Mouse (Mus musculus) heart, embryonic 15.5 days (tissue): Measurements from ENCODE around the gene Fam71e2. TPM values are rescaled to one million over a fixed set of nuclear protein-coding genes. Genes with fewer than 3 reads are reported as not detected.

Experiments used
- ATAC-seq: fragments of 200-750 bp; cut with Nextera tagmentation; replicated peaks from 2 replicates; pipeline ENCODE4 v1.8.0; 2017; ENCODE audit warnings: low read depth, moderate TSS enrichment; ENCODE audit not compliant: insufficient number of reproducible peaks, insufficient read depth, low FRiP score
- H3K27ac ChIP-seq: fragments of 300-500 bp; sonication (generic); 2 replicates; pipeline ENCODE4 v1.5.1; 2015; ENCODE audit warnings: mild to moderate bottlenecking, inconsistent platforms
- H3K27me3 ChIP-seq: fragments of 300-500 bp; sonication (generic); 2 replicates; pipeline ENCODE4 v1.6.1; 2015; ENCODE audit warnings: inconsistent platforms
- H3K36me3 ChIP-seq: fragments of 300-500 bp; sonication (generic); 2 replicates; pipeline ENCODE4 v1.6.1; 2015; ENCODE audit warnings: mild to moderate bottlenecking, inconsistent platforms
- H3K4me1 ChIP-seq: fragments of 300-500 bp; sonication (generic); replicated peaks from 2 replicates; pipeline ENCODE4 v1.6.1; 2015; ENCODE audit warnings: inconsistent platforms
- H3K4me2 ChIP-seq: fragments of 300-500 bp; sonication (generic); 2 replicates; pipeline ENCODE4 v1.6.1; 2015; ENCODE audit warnings: inconsistent platforms, mild to moderate bottlenecking, moderate library complexity
- H3K4me3 ChIP-seq: fragments of 300-500 bp; sonication (generic); 2 replicates; pipeline ENCODE4 v1.5.1; 2015; ENCODE audit warnings: mild to moderate bottlenecking, inconsistent platforms
- H3K9ac ChIP-seq: fragments of 300-500 bp; sonication (generic); 2 replicates; pipeline ENCODE4 v1.6.1; 2015; ENCODE audit warnings: mild to moderate bottlenecking, inconsistent platforms
- H3K9me3 ChIP-seq: fragments of 300-500 bp; sonication (generic); replicated peaks from 2 replicates; pipeline ENCODE4 v1.6.1; 2016; ENCODE audit warnings: inconsistent platforms
- WGBS: fragments of 180-500 bp; shearing (Covaris S2); methylation state at CpG from one replicate; pipeline ENCODE4 v1.1.7; 2015; ENCODE audit warnings: mixed read lengths; 5-methylcytosine and 5-hydroxymethylcytosine counted together
- polyA plus RNA-seq: library from polyadenylated mRNA; unstranded; fragments of >200 nt; fragmentation: Nextera tagmentation; extraction: Ambion mirVana; gene quantifications from 2 replicates; pipeline ENCODE4 v1.2.1, GENCODE M21; 2015

The Fam71e2 gene
- polyA plus RNA-seq, 1 experiment from 2014 or later: not detected

DNA sequence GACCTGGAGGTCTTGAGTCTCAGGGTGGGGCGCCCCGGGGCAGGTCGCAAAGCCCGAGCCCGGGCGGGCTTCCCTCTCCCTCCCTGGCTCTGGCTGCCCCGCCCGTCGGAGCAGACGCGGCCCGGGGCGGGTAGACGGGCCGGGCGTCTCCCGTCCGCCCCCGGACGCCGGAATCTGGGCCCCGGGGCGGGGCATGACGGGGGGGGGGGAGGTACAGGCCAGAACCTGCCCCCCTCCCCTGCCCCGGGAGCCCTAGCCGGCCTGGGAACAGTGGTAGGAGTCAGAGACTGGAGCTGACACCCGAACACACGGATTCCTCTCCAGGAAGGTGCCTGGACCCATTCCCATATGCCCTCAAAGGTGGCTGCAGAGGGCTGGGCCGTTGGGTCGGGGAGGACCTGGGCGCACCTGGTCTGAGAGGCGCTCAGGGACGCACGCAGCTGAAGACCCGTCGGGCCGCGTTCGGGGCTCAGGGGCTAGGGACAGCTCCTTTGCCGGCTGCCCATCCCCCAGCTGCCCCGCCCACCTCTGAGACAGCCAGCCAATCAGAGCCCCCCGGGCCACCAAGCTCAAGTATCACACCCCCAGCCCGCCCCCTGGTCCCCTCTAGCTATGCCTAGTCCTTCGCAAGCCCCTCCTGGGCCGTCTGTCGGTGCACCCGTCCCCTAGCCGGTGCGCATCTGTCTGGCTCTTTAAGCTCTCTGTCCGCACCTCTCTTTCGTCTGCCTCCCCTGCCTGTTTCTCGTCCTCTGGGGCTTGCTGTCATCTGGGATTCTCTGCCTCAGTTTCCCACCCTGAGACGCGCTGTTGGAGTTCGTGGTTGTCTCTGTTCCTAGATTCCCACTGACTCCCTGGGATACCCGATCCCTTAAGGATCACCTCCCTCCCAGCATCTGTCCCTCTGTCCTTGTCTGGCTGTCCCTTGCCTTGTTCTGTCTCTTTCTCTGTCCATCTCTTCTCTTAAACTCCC is 6.0 kb upstream of the Fam71e2 start:
- Histone ChIP-seq H3K4me3 (peak overlapping the region; percentile 39), H3K36me3 (no peaks in the 10 kb centered on the region), H3K9ac (peak overlapping the region; percentile 40), H3K4me1 (peaks cover 9% of the 10 kb centered on the region), H3K27ac (no peak overlapping the region), H3K4me2 (peak overlapping the region; percentile 63), H3K9me3 (no peaks in the 10 kb centered on the region), H3K27me3 (peaks cover 70% of the 10 kb centered on the region)
- ATAC-seq: peak; percentile 33
- 1% methylated on average over 35 of the region's 56 CpGs for WGBS

- Histone ChIP-seq H3K27me3 (peaks cover 63% of the 10 kb centered on the region), H3K36me3 (no peaks in the 10 kb centered on the region), H3K9ac (no peak overlapping the region), H3K4me3 (no peak overlapping the region), H3K9me3 (no peaks in the 10 kb centered on the region), H3K4me2 (no peak overlapping the region), H3K27ac (no peak overlapping the region), H3K4me1 (peaks cover 9% of the 10 kb centered on the region)
- WGBS: 40% methylated on average over 10 of the region's 10 CpGs
- no peak for ATAC-seq
Observed at GRCm38 (mm10) chr7:4776131-4776530, 5.0 kb upstream of the Fam71e2 start.

- Histone ChIP-seq H3K27ac (no peak overlapping the region), H3K36me3 (no peaks in the 10 kb centered on the region), H3K4me2 (no peak overlapping the region), H3K27me3 (no peaks in the 10 kb centered on the region), H3K4me1 (0 out of 2 replicates have a peak, but pooled peaks cover 3% of the 10 kb centered on the region), H3K4me3 (no peak overlapping the region), H3K9me3 (no peaks in the 10 kb centered on the region), H3K9ac (no peak overlapping the region)
- WGBS: 35% methylated on average over 4 of the region's 4 CpGs
- no peak for ATAC-seq
Observed at GRCm38 (mm10) chr7:4764946-4765710, 6.0 kb downstream of the Fam71e2 start.

- no peaks in the 10 kb centered on the region for H3K4me1 ChIP-seq
- no peak for ATAC-seq
- no peaks in the 10 kb centered on the region for H3K36me3 ChIP-seq
Observed at GRCm38 (mm10) chr7:4759670-4760069, 11.4 kb downstream of the Fam71e2 start.

GRCm38 (mm10) chr7:4752821-4753570 is 18.1 kb downstream of the Fam71e2 start, which contains the start of gene Cox6b2:
TSS of gene Cox6b2 (minus strand) at chr7:4753094.
- peak within 1 kb of the TSS; percentile 72 for H3K4me2 ChIP-seq
- peak; percentile 88 for ATAC-seq
- H3K4me3 ChIP-seq: peak within 1 kb of the TSS; percentile 50
- no peaks in the 10 kb centered on the region for H3K36me3 ChIP-seq
- no peaks in the 10 kb centered on the region for H3K9me3 ChIP-seq
- 2% methylated on average over 24 of the region's 24 CpGs for WGBS
- H3K27ac ChIP-seq: peak within 1 kb of the TSS; percentile 48
- H3K9ac ChIP-seq: peak within 1 kb of the TSS; percentile 10; the same call in 1 of the 2 replicates
- no peaks in the 10 kb centered on the region for H3K27me3 ChIP-seq
- H3K4me1 ChIP-seq: peaks cover 16% of the 10 kb centered on the region

More at GRCm38 (mm10) chr7:4759670-4760069, 11.4 kb downstream of the Fam71e2 start:
- Histone ChIP-seq H3K27me3 (no peaks in the 10 kb centered on the region), H3K4me3 (no peak overlapping the region), H3K4me2 (no peak overlapping the region), H3K9me3 (no peaks in the 10 kb centered on the region), H3K9ac (no peak overlapping the region), H3K27ac (no peak overlapping the region)
- 35% methylated on average over 1 of the region's 1 CpGs for WGBS

DNA sequence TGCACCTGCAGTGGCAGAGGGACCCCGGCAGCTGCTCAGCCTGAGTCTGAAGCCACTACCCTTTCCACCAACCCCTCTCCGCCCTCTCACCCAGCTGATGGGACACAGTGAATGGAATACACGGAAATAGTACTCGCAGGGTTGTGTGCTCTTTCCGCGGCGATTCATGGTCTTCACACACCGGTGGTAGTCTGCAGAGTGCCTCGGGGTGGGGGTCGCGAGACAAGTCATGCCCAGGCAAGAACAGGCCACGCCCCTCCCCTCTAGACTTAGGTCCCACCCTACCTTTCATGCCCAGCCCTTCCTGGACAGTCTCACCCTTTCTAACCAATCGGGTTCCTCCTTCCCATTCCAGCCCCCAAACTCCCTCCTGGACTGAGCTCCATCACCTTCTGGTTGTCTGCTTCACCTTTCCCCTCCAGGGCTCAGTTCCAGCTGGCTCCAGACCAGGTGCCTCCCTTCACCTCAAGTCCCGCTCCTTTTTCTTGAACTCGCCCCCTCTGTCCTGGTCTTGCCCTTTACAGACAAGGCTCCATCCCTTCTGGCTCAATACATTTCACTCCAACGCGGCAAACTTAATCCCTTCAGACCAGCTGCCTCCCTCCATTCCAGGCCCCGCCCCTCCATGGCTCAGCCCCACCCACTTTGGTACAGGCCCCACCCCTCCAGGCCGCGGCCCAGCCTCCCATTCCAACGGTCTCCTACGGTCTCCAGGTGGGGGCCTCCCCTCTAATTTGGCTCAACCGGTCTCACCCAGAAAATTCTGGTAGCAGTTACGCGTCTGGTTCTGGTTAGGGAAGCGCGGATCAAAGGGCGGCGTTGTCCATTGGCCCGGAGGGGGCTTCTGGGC is 18.9 kb downstream of the Fam71e2 start:
- Histone ChIP-seq H3K9me3 (no peaks in the 10 kb centered on the region), H3K4me3 (peak overlapping the region; percentile 50), H3K9ac (peak overlapping the region; percentile 10; the same call in 1 of the 2 replicates), H3K4me1 (peaks cover 16% of the 10 kb centered on the region), H3K4me2 (peak overlapping the region; percentile 72), H3K27me3 (no peaks in the 10 kb centered on the region), H3K36me3 (no peaks in the 10 kb centered on the region), H3K27ac (peak overlapping the region; percentile 48)
- peak; percentile 66 for ATAC-seq
- 2% methylated on average over 30 of the region's 30 CpGs for WGBS

GRCm38 (mm10) chr7:4749169-4749568 is 21.9 kb downstream of the Fam71e2 start:
- no peak for ATAC-seq

GRCm38 (mm10) chr7:4748321-4748720 is 22.8 kb downstream of the Fam71e2 start:
- WGBS: 68% methylated on average over 4 of the region's 4 CpGs
- Histone ChIP-seq H3K9me3 (no peaks in the 10 kb centered on the region), H3K4me3 (no peak overlapping the region), H3K27me3 (no peaks in the 10 kb centered on the region), H3K4me1 (peaks cover 16% of the 10 kb centered on the region), H3K27ac (no peak overlapping the region), H3K4me2 (no peak overlapping the region), H3K9ac (no peak overlapping the region), H3K36me3 (peaks cover 20% of the 10 kb centered on the region; the same call in 1 of the 2 replicates)
- ATAC-seq: no peak

More at GRCm38 (mm10) chr7:4749169-4749568, 21.9 kb downstream of the Fam71e2 start:
- H3K36me3 ChIP-seq: peaks cover 19% of the 10 kb centered on the region; the same call in 1 of the 2 replicates
- peaks cover 16% of the 10 kb centered on the region for H3K4me1 ChIP-seq
- WGBS: 54% methylated on average over 2 of the region's 2 CpGs
- H3K9me3 ChIP-seq: no peaks in the 10 kb centered on the region
- H3K4me2 ChIP-seq: no peak overlapping the region
- H3K4me3 ChIP-seq: no peak overlapping the region
- H3K27ac ChIP-seq: no peak overlapping the region
- H3K9ac ChIP-seq: no peak overlapping the region
- H3K27me3 ChIP-seq: no peaks in the 10 kb centered on the region

DNA sequence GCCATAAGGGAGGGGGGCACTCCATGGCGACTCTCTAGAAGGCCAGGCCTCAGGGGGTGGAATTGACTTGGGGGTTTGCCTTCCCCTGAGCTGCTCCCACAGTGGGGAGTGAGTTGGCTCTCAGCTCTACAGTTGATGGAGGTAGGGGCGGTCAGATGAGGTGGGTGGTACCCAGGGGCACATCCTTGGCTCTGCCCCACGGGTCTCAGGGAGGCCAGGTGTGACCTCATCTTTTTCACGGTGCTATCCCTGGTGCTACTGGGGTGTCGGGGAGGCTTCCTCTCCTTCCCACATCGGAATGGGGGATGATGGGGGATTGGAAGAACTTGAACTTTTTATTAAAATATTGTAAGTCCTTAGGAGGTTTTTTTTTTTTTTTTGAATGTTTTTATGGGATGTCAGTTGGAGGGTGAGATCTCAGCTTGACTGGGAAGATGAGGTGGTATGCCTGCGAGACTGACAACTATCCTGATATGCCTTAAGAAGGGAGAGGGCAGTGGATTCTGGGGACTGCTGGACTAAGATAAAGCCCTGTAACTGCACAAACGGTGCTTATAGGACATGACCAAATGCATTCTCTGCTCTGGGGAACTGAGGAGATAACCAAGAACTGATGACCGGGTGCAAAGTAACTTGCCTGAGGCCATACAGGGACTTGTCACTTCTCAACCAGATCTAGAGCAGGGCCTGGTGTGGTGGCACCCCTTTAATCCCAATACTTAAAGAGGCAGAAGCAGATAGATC is 23.8 kb downstream of the Fam71e2 start:
- WGBS: 55% methylated on average over 9 of the region's 9 CpGs
- Histone ChIP-seq H3K4me3 (no peak overlapping the region), H3K9me3 (no peaks in the 10 kb centered on the region), H3K4me1 (peaks cover 15% of the 10 kb centered on the region), H3K4me2 (no peak overlapping the region), H3K27ac (no peak overlapping the region), H3K36me3 (peaks cover 20% of the 10 kb centered on the region; the same call in 1 of the 2 replicates), H3K9ac (no peak overlapping the region), H3K27me3 (no peaks in the 10 kb centered on the region)
- ATAC-seq: no peak
